Mouse (Mus musculus) mouse trophoblast stem cell (cell line): ENCODE measurements around the gene Trdn.

ENCODE experiments used
- in situ Hi-C, 2 experiments: fragments of 300-500 bp; cut with MseI, MboI; formaldehyde crosslinking; loops; 2 replicates in 1 of 2; 3 replicates in 1 of 2; pipeline ENCODE4 v1.15.1; 2025

Gene Trdn

DNA sequence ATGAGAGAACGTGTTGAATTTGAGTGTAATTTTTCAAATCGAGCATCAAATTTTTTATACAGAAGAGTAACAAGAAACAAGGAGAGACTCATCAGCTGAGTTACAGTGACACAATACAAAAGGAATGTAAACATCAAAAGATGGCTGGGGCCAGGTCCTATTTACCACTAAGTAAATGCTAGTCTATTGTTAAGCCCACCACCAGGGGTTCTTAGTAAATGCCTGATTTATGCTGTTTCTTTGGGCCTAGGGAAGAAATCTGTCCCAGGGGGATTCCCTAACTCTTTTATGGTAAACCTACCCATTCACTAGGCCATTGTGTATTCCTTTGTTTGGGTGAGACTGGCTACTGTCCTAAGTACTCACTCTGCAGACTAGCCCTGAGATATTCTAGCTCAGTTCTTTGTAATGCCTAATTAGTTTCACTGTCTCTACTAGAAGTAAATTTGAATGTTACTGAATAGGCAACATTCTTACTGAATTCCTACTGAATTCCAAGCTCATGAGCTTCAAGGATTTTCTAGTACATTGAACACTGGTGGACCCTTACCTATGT lies 295.2 kb downstream of the Trdn start:
- in situ Hi-C loops: no loop called here
